16 mouse cellular contexts compared by ENCODE assay signal in the genomic region with DNA sequence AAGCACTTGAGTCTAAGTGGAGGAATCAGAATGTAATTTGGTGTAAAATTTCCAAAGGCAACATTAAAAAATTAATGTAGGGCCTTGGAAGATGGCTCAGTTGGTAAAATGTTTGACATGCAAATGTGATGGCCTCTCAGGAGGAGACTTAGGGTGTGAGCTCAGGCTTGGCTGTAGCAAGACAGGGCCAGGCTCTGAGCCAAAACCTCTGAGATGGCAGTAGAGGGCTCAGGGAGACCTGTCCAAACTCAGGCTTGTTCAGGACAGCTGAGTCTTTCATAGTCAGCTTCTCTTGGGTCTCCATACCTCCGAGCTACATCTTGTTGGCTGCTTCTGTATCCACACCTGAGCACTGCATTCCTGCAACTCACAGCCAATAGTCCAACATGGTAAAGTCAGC.
"Had no signal": no experiment of that assay in that cellular context is flagged by ENCODE, and none has a peak within 500 bp of the region (broad histone marks: within the 10 kb centered on the region; RNA-seq: fewer than 3 reads in every experiment).

No protein-coding gene starts in this region.

- DNase-seq: gastrocnemius, postnatal 14 days; gastrocnemius, postnatal 36 days; heart, adult 18-20 months; heart, postnatal 14 days; heart, postnatal 36 days; kidney, adult 11 months; kidney, adult 2 months; kidney, adult 9 months; kidney, postnatal 14 days; kidney, postnatal 36 days; layer of hippocampus, adult 9-11 months; layer of hippocampus, postnatal 36 days; lung, adult 18-20 months had no signal

- ATAC-seq: hindbrain, postnatal 0 days; intestine, embryonic 16.5 days; liver, embryonic 12.5 days had no signal
